Mouse (Mus musculus) kidney, postnatal 10 days (tissue): ENCODE measurements around the gene Cldn8.

Experiments used
- DNase-seq: peaks from one replicate; pipeline ENCODE4 v3.0.0; 2021; ENCODE audit warnings: mixed read lengths

The Cldn8 gene

DNA sequence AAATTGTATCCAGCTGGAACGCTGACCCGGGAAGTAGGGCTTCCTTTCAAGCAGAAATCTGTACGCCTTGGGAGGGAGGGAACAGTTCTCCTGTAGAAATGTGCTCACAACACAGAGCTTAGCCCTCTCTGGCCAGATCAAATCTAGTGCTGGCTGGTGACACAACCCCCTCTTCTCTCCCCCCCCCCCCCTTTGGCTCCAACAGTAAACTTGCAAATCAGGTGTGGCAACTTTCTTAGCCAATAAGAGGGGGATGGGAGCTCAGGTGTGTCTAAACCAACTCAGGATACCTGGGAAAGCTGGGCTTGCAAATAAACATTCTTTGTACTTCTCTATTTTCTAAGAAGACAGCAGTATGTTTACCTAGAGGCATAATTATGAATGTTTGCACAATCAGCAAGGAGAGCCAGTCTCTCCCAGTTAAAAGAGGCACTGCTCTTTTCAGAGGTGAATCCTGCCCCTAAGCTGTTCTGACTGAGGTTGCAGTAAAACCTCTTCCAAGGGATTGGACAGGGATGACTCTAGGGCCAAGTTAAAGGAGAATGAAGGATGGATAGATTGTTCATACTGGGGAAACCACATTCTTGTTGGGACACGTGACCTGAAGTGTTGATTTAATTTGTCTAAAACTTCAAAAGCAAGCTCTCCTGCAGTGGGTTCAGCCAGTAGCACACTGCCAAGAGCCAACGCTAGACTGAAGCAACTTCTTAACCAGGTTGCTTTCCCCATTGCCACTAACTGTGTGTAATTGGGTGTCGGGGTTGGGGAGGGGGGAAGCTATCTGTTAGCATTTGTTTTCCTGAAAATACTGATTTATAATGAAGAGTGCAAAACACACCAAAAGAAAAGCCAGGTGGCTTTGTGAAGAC lies at the start of gene Cldn8:
Gene Cldn8 (minus strand): TSS at position 139 of the 869 bp plus-strand sequence.
- DNase-seq, result peak; percentile 74

DNA sequence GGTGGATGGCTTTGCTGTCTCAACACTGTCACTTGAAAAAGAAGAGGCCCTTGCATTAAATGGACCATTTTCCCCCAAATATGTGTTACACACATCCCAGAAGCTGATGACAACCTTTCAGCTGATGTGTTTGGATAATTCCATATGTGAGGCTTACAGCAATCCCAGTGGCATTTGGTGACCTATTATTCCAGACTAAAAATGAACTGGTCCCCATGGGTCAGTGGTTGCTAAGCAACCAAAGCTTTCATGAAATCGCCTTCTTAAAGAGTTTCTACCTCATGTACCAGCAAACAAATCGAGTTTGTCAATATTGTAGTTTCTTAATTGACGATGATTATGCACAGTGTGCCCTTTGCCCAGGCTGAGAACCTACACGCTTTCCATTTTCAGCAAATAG lies 49.7 kb upstream of the Cldn8 start:
- DNase-seq, result no peak

DNA sequence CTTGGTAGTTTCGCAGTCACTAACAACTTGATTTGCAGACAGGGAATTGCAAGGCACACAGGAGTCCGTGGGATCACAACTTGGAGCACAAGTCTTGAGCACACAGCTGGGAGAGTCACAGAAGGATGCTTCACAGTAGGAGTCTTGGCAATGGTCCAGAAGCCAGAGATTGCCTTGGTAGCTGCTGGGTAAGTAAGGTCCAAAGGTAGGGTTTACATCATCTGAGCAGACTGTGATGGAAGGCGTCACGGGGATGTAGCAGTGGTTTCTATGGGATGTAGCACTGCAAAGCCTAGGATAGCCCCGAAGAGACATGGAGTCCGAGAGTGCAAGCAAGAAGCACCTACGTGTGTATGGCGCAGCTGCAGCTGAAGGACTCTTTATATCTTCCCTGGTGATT lies 48.9 kb upstream of the Cldn8 start, which contains the start of gene Krtap24-1:
Gene Krtap24-1 (minus strand): TSS at position 358 of the 400 bp plus-strand sequence.
- peak; percentile 9 for DNase-seq

DNA sequence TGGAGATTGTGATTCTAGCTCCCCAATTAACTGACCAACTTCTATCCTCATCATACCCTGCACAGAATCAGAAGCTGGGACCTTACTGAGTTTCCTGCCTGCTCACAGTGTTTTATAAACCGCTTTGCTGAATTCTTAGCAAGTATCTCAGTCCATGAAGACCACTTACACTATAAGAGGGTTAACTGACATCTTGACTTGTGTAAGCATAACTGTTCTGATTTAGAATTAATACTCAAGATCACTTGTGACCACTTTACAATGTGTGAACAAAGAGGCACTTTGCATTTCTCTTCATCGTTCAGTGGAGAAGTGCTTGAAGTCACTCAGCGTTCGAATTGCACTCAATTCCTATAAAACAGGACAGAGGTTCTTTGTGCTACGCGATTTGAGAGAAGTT lies 41.6 kb upstream of the Cldn8 start:
- DNase-seq, result no peak

DNA sequence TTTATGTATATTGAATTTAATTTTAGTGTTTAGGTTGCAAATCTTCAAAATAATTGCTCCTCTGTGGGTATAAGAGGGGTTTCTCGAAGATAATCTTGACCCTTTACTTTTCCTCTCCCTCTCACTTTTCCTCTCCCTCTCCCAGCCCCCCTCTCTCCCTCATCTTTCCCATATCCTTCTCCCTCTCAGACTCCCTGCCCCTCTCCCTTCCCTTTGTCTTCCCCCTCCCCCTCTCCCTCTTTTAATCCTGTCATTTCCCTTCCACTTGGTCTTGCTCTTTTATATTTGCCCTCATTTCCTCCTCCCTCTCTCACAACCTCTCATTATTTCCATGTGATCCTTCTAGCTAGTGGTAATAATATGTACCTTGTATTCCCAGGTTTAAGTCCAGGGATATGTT lies 39.5 kb upstream of the Cldn8 start:
- DNase-seq, result no peak

DNA sequence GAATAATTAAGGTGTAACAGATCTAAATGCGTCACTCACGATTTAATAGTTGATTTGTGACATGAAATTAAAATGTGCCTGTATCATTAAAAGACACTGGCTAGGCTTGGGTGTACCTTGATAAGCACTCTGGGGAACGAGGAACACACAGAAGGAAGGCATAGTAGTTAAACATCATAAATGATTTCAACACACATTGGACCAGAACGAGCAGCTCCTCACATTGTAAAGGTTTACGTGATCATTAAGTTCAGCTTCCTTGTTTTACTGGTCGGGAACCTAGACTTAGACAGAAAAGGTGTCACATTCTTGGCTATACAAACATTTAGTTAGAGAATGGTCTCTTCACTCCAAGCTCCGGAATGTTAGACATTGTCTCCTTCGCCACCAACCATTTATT lies 37.3 kb upstream of the Cldn8 start:
- DNase-seq, result no peak

DNA sequence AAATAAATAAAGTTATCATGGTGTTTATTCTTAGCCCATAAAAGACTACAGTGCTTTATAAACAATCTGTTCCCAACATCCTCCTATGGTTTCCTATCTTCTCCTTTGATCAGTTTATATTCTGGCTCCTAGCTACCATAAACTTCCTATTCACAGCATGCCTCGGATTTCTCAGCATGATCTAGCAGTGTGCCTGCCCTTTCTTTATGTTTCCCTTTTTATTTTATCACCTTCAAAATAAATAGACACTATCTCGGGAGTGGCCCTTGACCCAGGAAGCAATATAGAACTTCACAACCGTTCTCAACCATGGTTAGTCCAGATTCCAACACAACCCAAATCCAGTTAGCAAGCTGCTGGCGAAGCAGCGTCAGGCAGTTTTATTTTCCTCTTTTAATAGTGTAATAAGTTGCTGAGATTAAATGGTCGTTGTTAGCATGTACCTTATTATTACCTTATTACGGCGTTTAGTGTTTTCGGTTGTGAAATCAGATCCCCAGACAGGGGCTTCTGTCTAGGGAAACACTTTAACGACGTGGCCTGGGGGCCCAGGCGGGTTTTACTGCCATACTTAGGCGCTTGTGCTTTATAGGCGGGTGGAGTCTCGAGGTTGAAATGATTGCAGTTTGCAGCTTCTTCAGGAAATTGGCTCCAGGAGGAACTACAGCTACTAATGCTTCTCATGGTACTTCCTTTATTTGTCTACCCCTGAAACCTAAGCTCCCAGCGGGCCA lies 36.7 kb upstream of the Cldn8 start:
- DNase-seq, result no peak

DNA sequence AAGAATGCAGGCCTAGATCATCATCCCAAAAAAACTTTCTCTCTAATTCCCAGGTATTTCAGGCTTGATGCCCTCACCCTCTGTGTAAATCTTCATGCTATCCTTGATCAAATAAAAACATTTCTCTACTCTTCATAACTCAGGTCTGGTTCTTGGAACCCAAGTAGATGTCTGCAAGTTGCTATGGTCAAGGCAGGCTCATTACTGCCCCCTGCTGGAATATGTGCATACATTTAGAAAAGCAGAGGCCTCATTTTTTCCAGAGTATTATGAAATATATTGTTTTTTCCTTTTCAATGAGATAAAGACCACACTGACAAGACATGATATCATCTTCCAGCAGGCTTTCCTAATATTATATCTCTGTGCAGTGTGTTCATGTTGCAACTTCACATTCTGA lies 29.8 kb upstream of the Cldn8 start:
- peak; percentile 26 for DNase-seq

DNA sequence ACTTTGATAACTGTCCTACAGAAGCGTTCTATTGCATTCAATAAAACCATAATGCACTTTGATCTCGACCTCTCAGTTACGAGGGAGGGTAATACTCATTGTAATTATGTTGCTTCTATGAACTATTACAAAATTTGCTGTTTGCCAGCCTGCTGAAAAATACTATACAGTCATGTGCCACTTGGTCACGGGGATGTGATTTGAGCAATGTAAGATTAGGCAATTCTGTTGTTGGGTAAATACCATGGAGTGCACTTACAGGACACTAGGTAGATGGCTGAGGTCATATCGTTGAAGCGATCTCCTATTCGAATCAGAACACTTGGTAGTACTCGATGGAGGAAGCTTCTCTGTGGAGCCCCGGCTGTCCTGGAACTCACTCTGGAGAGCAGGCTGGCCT lies 20.4 kb upstream of the Cldn8 start:
- DNase-seq, result no peak

DNA sequence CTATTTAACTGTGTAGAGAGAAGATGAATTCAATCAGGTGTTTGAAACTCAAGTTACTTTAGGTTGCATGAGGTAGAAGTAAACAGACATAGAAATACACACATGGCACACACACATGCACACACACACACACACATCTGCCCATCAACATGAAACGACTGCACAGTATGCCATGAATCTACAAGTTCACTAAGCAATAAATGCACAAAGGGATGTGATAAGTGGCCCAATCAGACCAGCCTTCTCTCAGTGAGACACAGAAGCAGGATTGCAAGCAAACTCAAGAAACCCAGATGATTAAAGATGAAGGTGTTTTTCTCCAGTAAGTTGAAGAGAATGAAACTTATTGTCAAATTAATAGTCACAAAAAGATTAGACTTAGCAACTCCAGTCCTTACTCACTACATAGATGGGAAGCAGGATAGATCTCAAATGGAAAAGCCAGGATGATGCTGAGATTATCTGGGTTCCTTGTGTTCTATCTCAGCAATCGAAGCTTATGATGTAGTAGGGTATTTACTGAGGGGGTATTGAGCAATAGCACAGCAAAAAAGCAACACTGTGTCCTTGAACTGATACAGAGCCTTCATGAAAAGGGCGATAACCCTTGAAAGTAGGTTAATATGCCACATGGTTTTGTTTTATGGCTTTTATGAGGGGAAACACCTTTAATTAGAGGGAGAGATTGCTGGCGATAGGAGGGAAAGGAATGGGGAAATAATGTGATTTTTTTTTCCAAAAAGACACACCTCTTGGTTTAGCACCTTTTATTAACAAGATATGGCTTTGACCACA lies 13.1 kb upstream of the Cldn8 start:
- no peak for DNase-seq

DNA sequence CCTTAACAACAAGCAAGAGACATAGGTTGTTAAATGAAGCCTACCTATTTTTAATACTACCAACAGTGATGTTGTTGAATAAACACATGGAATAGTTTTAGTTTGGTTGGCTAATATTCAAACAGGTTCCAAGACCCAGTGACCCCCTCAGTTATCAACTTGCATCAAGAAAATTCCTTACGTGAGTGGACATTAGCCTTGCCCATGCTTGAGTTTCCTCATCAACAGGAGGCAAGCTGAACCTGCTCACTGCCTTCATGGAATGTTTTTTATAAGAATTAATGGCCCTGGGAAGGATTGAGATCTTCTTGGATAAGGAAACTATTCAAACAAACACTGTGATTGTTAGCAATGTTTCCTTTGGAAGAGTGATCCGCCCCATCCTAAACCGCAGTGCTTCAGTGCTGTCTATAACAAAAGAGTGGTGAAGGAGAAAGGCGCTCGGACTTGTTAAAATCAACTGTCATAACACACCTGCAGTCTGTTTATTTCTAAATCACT lies 10.0 kb upstream of the Cldn8 start:
- no peak for DNase-seq

DNA sequence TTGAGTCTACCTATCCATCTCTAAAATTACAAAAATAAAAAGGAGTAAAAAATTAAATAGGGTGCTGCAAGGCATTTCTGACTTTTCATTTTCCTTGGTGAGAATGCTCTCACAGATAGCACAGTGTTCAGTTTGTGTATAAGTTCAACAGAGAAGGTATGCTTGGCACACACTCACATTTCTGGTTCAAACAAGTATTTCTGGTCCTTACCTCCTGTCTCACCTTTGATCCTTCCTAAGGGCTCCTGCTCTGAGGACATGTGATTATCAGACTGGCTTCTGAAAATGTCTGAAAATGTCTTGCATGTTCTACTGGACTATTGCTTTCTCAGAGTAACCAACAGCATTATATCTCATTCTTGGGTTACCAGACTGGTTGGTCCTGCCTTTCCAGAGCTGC lies 7.2 kb upstream of the Cldn8 start:
- no peak for DNase-seq

DNA sequence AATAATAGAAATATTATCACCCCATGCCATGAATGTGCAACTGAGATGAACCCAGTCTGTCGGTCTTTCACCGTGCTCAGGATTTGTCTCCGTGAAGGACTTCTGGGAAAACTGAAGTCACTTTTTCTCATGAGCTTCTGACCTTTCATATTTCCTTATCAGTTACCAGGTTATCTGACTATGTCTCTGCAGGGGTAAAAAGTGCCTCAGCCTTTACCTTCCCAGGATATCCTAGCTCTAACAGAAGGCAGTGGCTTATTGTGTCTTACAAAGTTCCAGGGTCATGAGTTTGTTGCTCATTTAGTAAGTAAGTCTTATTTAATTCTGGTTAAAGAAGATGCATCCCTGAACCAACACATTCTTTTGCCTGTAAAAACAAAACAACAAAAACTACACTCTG lies 6.7 kb upstream of the Cldn8 start:
- DNase-seq, result no peak

DNA sequence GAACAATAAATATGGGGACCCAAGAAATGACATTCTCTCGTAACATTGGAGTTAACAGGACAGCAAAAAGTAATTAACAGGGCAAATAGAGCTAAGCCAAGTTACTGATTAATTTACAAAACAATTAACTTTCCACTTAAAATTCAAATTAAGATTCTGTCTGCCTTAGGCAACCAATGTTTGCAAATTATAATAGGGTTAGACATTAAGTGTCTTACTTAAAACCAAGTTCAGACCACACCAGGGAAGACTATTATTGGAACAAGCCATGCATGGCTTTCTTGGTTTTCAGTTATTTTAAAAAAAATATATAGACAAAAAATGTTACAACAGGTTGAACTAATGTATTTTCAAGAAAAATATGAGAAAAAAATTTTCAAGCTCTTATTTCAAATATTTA lies 6.1 kb upstream of the Cldn8 start:
- no peak for DNase-seq

DNA sequence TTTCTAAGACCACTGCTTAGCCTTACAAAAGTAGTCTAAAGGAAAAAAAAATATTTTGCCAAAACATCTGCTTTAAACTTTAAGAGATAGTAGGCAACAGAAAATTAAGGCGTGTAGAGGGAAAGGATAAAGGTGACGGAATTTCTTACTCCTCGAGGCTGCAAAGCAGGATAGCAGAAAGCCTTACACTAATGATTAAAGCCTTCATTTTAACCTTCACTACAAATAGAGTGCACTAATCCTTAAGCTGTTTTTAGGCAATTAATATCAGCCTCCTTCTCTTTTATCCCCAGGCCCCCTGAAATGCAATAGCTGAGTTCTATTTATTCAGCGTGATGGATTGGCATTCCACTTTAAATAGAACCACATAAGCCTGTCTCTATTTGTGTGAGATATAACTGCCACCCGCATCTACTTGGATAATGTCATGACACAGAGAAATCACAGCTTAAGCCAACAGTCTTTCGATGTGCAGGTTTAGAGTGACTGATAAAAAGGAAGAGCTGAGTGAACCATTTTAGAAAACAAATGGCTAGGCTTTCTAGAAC lies 1.3 kb downstream of the Cldn8 start:
- DNase-seq, result no peak

DNA sequence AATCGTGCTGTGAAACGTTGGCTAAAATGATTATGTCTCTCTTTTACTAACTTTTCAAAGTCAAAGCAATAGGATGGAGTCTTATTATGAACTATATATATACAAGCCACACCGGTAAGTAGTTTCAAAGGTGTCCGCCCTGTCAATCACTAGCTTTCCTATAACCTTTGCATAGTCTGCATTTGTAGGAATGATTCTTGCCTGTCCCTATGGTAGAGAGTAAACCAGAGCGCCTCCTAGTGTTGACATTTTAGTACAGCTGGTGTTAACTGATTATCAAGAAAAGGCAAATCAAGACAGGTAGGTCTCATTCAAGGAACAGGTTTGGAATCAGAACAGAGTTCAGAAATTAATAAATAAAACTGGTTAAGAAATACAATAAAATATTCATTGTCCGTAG lies 20.5 kb downstream of the Cldn8 start:
- peak; percentile 42 for DNase-seq

DNA sequence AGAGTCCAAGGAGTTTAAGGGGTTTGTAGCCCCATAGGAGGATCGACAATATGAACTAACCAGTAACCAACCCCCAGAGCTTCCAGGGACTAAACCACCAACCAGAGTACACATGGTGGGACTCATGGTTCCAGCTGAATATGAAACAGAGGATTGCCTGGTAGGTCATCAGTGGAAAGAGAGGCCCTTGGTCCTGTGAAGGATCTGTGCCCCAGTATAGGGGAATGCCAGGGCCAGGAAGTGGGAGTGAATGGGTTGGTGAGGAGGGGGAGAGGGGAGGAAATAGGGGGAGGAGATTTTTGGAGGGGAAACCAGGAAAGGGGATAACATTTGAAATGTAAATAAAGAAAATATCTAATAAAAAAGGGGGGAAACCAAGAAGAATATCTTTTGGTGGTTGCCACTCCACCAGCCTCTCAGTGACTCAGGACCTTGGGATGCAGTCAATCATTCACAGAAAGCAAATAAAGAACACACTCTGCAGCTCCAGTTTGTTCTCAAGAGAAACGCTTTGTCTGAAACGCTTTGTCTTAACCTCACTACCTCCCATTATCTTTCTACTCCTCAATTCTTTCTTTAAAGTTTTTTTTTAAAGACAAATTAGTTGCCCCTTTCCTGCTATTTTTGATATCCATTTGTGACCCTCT lies 23.0 kb downstream of the Cldn8 start:
- no peak for DNase-seq

DNA sequence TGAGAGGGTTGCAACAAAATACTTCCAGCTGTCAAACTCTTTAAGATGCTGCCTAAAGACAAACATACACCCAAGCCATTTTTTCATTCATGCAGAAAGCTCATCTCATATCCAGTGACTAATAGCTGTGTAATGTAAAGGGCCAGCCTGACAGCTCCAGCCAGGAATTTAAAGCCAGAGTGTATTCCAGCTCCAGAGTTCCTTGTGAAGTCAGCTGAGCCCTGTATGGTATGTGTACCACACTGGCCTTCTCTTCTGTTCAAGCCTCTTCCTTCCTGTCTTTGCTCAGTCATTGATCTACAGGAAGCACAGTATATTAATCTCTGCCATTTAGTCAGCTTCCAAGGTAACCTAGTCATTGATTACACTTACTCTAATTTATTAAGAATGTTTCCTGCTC lies 51.6 kb downstream of the Cldn8 start:
- no peak for DNase-seq
